Mouse (Mus musculus) cerebellum, adult (tissue): Measurements from ENCODE around the gene Rora.

Source experiments
- ATAC-seq: cut with Nextera tagmentation; 2 replicates; pipeline ENCODE4 v1.9.2; 2017; ENCODE audit warnings: mild to moderate bottlenecking, moderate library complexity, mixed read lengths; ENCODE audit not compliant: insufficient number of reproducible peaks, low FRiP score, low TSS enrichment

Rora gene

DNA sequence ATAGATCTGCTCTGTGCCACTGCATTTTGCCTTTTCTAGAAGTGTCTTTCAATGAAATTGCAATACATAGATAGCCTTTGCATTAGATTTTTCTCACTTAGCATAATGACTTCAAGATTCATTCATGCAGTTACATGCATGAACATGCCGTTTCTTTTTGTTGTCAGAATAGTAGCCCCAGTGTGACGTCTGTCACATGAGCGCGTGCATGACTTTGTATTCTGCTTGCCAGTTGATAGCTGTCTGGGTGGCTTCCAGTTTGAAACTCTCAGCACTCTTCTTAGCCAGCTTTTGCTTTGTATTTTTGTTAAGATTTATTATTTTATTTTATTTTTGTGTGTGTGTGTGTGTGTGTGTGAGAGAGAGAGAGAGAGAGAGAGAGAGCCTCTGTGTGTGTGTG lies 280.7 kb downstream of the Rora start:
- no peak for ATAC-seq

DNA sequence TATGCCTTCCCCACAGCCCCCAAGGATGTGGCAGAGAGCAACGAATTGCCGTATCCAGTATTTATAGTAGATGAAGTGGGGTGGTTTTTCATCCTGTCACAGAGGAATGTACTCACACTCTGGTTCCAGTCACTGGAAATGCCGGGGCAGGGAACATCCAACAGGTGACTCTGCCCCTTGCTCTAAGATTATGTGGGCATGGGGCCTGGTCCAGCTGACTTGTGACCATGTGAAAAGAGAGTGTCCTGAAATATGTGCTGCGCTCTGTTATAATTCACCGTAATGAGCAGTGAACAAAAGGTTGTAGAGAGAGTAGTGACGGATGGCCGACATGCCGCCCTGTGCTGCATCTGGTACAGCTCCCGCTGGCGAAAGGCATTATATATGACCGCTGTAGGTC lies 282.0 kb downstream of the Rora start:
- no peak for ATAC-seq

DNA sequence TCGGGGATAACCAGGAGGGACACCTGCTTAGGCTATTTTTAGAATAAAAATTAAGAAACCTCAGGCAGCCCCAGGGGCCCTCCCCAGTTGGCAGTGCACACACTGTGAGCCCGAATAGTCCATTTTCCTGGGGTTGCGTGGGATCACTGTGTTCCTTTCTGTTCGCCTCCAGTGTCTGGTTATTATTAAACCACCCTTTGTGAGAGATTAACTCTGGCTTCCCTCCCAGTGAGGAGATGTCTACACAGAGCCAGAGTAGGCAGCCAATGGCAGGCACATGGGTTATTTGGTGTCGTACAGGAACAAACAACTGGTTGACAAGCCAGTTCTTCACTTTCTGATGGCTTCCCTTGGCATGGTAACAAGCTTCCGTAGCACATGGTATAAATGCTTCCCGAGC lies 287.5 kb downstream of the Rora start:
- peak; percentile 54; the same call in 1 of the 2 replicates for ATAC-seq

DNA sequence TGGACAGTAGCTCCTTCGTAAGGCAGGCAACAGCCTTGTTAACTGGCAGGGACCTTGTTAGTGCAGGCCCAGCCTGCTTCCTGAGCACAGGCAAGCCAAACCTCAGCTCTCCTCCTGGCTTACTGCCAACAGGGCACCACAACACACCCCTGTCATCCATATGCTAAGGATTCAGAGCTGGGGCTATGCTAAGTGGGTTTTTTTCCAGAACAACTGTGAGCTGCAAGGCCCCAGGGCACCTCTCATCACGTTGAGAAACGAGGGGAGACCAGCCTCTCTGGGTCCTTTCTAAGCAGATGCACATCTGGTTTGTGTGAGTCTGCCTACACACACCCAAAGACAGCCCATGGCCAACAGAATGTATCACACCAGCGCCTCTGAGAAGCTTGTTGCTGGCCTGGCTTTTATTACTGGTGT lies 289.0 kb downstream of the Rora start:
- ATAC-seq, result no peak

DNA sequence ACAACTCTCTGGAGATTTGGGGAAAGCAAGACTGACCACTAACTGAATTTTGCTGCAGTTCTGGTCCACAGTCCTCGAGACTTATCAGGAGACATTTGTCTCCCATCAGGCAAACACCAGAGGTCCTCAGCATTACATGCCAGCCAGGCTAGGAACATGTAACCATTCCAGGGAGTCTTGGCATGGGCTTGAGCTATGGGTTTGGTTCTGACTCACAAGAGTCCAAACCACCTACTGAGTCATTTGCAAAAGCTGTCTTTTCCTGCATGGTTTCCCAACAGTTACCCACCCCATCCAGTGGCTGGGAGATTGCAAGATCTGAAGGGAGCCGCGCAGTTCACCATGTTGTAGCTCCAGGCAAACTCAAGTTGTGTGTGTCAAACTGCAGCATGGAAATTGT lies 290.4 kb downstream of the Rora start:
- ATAC-seq, result no peak

DNA sequence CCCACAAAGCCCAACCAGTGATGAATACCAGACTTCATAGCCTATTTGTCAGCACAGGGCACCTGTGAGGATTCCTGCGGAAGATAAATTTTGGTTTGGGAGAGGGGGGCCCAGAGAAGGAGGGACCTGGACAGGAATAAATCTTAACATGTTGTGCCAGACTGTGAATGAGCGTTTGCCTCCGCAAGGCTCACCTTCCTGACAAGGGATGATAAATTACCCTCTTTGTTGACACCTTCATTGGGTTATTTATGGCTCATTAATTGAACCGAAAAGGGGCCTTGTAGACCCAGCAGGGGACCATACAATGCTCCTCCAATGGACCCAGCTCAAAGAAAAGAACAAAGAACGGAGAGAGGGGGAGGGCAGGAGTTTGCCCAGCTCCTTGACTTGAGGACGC lies 294.1 kb downstream of the Rora start:
- no peak for ATAC-seq

DNA sequence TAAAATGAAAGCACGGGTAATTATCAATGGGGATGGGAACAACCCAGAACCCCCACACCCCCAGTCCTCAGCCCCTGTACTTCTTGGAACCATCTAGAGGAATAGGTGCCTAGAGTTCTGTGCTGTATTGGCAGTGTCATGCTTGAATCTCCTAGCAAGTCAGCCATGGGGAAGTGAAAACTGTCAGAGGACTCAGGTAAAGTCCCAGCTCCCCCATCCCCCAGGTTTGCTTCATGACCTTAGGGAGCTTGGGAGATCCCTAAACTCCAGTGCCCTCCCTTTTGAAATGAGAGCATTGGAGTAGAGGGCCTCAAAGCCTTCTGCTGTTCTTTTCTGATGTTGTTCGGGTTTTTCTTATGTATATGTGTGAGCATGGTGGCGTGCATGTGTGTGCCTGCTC lies 294.6 kb downstream of the Rora start:
- ATAC-seq, result no peak

DNA sequence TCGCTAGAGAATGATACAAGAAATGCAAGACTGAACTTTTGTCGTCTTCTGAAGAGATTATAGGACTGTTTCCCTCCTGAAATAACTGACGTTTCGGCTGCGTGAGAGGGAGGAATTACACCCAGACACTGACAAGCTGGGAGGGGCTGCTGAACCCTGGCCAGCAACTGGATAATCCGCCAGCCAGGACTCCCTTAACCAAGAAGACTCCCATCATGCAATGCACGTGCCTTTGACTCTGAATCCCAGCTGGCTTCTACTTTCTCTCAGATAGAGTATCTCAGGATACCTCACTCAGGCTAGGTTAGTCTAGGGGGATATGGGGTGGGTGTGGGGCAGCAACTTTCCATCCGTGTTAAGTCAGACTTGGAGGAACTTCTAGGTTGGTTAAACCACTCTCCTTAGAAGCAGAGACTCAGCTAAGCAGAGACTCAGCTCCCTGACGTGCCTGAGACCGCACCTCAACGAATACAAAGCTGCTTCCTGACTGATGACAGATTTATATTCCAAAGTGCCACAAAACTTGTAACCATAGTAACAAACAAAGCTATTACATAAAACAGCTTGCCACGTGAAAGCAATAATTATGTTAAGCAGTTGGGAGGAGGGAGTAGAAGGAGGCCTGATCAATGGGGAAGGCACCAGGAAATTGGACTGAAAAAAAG lies 302.8 kb downstream of the Rora start:
- ATAC-seq, result no peak

DNA sequence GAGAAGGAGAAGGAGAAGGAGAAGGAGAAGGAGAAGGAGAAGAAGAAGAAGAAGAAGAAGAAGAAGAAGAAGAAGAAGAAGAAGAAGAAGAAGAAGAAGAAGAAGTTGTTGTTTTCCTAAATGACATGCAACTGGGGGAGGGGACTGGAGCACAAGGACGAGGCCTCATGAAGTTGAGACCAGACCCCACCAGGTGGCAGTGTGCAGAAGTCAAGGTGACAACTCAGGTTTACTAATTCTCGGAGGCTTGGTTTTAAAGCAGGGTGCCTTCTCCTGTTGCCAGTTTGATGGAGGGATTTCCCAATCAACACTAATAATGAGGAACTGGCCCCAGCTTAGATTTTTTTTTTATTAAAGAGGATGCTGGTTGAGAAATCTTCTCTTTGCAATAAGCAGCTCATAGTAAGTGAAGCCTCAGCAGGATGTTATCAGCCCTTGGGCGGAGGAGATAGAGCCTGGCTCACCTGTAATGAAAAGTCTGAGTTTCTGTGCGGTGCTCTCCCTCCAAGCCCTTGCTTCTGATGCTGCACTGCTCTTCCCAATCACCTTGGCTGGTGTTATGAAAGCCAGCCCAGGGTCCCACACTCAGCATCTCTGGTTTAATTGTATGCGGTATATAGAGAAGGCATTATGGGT lies 303.5 kb downstream of the Rora start:
- no peak for ATAC-seq

DNA sequence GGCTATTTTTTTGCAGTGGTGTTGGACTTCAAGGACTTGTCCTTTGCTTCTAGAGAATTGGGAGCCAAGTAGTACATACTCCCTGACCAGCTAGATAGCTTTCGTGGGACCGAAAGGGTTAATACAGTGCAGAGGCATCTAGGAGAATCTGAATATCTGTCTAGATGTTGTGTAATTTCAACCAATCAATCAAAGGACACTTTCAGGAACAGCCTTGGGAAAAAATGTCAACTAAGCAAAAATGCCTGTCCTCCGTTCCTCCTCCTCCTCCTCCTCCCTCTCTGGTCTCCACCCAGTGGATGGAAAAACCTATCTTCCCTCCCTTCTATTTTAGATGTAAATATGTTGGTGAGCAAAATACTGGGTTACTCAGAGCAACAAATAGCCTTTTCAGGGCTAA lies 304.2 kb downstream of the Rora start:
- no peak for ATAC-seq

DNA sequence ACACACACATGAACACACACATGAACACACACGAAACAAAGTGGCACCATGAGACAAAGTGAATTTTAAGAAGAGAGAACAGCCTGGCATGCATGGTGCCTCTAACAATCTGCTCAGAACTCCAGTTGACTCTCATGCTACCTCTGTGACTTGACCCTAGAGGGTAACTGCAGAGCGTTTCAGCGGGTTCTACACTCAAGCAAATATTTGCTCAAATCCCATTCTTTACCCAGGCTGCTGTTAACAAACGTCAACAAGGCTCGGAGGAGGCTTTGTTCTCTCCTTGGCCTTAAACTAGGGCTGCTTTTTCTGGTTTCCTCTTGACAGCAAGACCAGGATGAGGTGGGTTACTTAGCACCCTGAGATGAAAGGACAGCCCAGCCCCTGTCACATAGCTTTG lies 305.3 kb downstream of the Rora start:
- ATAC-seq, result no peak

DNA sequence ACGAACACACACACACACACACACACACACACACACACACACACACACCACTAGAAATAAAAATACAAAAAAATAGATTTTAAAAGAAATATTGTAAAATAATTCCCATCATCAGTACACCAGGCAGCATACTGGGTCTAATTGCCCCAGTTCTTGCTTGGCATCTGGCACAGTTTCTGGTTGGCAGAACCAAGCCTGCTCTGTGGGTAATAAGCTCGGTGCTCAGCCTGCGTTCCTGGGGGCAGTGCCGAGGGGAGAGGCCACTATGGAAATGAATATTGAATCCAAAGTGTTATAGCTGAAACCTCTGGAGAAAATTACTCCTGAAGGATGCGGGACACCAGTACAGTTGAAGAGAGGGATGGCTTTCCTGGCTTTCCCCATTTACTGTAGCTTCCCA lies 310.3 kb downstream of the Rora start:
- ATAC-seq, result 0 out of 2 replicates have a peak, but pooled peaks have one; percentile 40

DNA sequence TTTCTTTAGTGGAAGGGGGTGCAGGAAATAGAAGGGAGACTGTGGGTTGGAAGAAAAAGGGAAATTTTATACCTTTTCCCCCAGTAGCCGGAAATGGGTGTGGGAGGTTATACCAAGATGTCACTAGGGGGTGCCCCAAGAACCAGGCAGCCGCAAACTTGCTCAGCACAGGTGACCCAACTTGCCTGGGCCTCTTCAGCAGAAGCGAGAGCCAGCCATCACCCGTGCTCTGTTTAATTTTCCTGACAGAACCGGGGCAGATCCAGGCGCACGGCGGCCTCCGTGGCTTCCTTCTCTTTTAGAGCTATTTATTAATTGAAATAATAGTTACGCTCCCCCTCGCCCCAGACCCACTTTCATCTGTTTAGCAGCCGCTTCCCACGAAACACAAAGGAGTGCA lies 313.0 kb downstream of the Rora start:
- ATAC-seq, result peak; percentile 58; the same call in 1 of the 2 replicates

DNA sequence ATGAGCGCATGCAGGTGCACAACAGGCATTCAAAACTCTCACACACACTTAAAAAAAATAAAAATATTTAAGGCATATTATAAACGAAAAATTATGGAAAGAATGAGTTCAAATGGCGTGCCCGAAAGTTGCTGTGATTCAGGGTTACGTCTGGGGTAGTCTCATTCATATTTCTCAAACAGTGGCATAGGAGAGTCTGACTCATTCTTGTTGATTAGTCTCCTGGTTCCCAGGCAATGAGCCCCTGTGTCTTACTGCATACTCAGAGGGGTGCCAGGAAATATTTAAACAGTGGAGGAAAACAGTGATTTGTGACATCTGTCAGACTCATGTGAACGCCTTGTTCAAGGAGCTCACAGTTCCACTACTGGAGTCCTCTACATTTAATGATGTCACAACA lies 316.5 kb downstream of the Rora start:
- no peak for ATAC-seq

DNA sequence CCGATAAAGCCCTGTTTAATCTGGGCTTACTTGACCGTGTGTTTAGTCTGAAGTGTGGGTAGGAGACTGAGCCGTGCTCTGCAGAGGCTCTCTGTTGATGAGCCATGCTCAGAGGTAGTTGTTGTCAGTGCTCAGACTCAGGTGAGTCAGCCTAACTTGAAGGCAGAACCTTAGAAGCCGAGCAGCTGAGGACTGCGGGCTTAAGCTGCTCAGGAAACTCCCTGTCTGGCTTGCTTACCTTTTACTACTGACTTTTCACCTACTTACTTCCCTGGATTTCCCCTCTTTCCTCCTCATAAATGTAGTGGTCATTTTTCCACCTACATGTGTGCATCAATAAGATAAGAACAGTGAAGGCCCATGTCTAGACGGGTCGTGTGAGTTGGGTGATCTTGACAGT lies 318.7 kb downstream of the Rora start:
- ATAC-seq, result no peak

DNA sequence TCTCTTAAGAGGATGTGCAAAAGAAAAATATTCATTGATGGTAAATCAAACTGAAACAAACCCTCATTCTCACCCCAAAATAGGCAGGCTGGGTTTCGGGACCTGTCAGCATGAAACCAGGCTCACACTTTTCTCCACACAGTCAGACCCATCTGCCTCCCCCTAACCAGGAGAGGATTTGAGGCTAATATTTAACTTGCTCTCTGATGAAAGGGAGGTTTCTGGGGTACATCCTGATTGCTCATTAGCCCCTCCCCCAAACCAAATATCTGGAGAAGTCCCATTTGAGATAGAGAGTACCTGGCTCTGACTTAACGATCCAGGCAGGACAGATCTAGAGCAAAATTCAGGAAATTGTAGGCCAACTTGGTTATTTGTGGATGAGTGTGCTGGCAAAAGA lies 320.9 kb downstream of the Rora start:
- no peak for ATAC-seq

DNA sequence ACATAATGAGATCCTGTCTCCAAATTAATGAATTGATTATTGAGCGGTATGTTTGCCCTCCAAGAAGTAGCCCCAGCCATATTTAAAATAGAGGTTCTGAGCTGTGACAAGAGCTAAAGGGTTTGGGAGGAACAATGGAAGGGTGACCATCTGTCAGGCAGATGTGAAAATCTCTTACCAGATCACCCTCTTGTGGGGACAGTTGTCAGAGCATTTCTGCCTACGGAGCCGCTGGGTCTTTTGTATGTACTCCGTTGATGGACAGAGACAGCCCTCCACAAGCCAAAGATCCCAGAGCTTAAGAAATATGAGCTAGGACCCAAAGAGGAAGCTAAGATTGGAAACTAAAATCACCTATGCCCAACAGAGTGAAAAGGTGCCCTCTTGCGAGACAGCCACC lies 322.6 kb downstream of the Rora start:
- ATAC-seq, result no peak

DNA sequence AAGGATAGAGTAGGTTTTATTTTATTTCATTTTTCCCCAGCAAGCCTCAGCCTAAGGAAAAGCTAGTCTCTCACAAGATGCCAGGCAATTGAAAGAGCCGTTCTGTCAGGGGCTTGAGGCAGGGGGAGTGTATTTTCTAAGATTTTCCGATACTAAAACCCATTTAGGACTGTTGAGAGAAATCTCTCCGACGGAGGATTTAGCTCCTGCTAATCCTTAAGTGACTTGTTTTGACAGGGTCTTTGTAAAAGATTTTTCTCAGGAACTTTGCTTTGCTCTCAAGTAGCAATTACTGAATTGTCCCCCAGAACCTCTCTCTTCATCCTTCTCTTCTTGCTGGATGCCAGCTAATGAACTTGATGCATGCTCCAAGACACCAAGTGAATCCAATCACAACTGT lies 323.3 kb downstream of the Rora start:
- ATAC-seq, result no peak

DNA sequence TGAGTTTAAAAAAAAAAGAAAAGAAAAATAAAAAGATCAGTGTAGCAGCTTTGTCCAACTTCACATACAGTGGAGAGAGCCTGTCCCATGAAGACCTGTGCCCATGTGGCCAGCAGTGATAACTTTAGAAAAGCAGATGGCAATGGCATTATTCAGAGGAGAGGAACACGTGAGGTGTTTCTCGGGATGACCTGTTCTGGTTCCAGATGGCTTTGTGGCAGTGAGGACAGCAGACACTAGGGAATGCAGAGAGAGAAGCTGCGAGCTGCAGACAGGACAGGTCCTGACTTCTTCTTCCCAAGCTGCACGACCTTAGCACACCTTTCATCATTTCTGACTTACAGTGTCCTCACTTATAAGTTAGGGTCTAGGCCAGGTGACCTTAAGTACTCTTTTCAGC lies 325.1 kb downstream of the Rora start:
- peak; percentile 45; the same call in 1 of the 2 replicates for ATAC-seq

DNA sequence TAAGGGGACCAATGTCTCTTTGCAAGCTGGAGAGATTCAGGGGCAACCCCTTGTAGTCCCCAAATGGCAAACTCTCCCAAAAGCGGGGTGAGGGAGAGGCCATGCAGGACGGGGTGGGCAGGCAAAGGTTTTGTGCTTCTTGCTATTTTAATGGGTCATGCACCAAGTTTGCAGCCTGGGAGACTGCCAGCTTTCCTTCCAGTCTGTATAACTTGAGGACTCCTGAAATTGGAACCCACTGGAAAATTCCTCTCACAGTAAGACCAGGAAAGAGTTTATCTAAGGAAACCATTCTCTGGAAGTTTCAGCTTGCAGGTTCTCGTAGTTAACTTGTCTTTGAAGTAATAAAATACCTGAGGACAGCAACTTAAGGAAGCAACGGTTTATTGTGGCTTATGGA lies 326.5 kb downstream of the Rora start:
- ATAC-seq, result no peak

DNA sequence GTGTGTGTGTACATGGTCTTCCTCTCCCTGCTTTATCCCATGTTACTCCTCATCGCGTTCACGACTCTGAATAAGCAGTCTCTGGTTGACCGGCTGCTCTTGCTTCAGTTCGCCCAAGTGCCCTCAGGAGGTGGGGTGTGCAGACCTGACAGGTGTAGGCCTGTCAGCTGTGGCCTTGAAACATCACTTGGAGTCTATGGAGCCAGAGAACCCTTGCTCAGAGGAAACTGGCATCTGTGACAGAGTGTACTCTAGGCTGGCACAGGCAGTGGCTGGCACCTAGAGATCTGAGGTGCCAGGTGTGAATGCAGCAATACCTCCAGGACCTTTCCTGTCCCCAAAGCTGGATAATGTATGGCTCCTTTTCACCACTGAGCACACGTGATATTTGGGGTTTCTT lies 331.5 kb downstream of the Rora start:
- no peak for ATAC-seq

DNA sequence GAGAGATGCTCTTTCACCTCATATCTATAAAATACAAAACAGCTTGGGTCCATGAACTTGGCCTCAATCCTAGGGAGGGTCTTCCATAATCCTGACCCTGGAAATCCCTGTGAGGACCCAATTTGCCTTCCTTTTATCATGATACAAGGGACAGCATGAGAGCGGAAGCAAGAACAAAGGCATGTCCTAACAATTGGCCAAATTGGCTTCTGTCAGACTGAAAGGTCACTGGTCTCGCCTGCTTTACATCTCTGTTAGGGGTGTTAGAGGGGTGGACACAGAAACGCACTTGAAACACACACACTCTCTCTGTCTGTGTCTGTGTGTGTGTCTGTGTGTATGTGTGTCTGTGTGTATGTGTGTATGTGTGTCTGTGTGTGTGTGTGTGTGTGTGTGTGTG lies 332.2 kb downstream of the Rora start:
- ATAC-seq, result no peak
